Mouse (Mus musculus) heart, embryonic 14.5 days (tissue): ENCODE results near the gene Aif1. TPM values are rescaled to one million over a fixed set of nuclear protein-coding genes. Genes with fewer than 3 reads are reported as not detected.
"Not testable (repeated sequence)": the region's sequence is repeated elsewhere in the genome, so short reads cannot be mapped to it uniquely, and the experiment has no call there.

Experiments
- ATAC-seq: fragments of 200-750 bp; cut with Nextera tagmentation; 2 replicates; pipeline ENCODE4 v1.8.0; 2017; ENCODE audit warnings: low read depth, moderate TSS enrichment; ENCODE audit not compliant: insufficient number of reproducible peaks, insufficient read depth, low FRiP score
- H3K27ac ChIP-seq, 2 experiments: fragments of 200-500 bp in 1 of 2; fragments of 300-500 bp in 1 of 2; sonication (generic) in 1 of 2; replicated peaks in 1 of 2; 2 replicates each; pipeline ENCODE4 v1.5.1; 2012 to 2014; ENCODE audit warnings: low read depth in 2 of 2, low read length in 2 of 2, control low read depth in 1 of 2, mild to moderate bottlenecking in 1 of 2, mixed read lengths in 1 of 2; ENCODE audit not compliant: control insufficient read depth in 1 of 2, insufficient read depth in 1 of 2
- H3K27me3 ChIP-seq: fragments of 300-500 bp; sonication (generic); 2 replicates; pipeline ENCODE4 v1.6.1; 2014; ENCODE audit warnings: mild to moderate bottlenecking, low read length, control low read depth; ENCODE audit not compliant: control insufficient read depth, insufficient read depth
- H3K36me3 ChIP-seq: fragments of 300-500 bp; sonication (generic); 2 replicates; pipeline ENCODE4 v1.6.1; 2014; ENCODE audit warnings: mild to moderate bottlenecking, control low read depth, low read length, mixed read lengths; ENCODE audit not compliant: control insufficient read depth, insufficient read depth
- H3K4me1 ChIP-seq, 2 experiments: fragments of 200-500 bp in 1 of 2; fragments of 300-500 bp in 1 of 2; sonication (generic) in 1 of 2; 2 replicates each; pipeline ENCODE4 v1.6.1; 2012 to 2014; ENCODE audit warnings: low read length in 2 of 2, control low read depth in 1 of 2, mixed read lengths in 1 of 2; ENCODE audit not compliant: control insufficient read depth in 2 of 2, insufficient read depth in 2 of 2
- H3K4me2 ChIP-seq: fragments of 300-500 bp; sonication (generic); 2 replicates; pipeline ENCODE4 v1.6.1; 2014; ENCODE audit warnings: mild to moderate bottlenecking, low read length
- H3K4me3 ChIP-seq, 2 experiments: fragments of 200-500 bp in 1 of 2; fragments of 300-500 bp in 1 of 2; sonication (generic) in 1 of 2; 2 replicates each; pipeline ENCODE4 v1.5.1; 2012 to 2014; ENCODE audit warnings: low read length in 2 of 2, mild to moderate bottlenecking in 2 of 2, control low read depth in 1 of 2, low read depth in 1 of 2, moderate library complexity in 1 of 2; ENCODE audit not compliant: control insufficient read depth in 1 of 2, insufficient read depth in 1 of 2
- H3K9ac ChIP-seq: fragments of 300-500 bp; sonication (generic); 2 replicates; pipeline ENCODE4 v1.6.1; 2014; ENCODE audit warnings: mild to moderate bottlenecking, low read length
- H3K9me3 ChIP-seq: fragments of 300-500 bp; sonication (generic); 2 replicates; pipeline ENCODE4 v1.6.1; 2016; ENCODE audit warnings: low read length, control low read depth; ENCODE audit not compliant: control insufficient read depth
- WGBS: fragments of 180-500 bp; shearing (Covaris S2); extraction: QIAGEN DNeasy Blood & Tissue Kit; methylation state at CpG from one replicate; pipeline ENCODE4 v1.1.7; 2014; 5-methylcytosine and 5-hydroxymethylcytosine counted together
- polyA plus RNA-seq: library from polyadenylated mRNA; unstranded; fragments of >200 nt; fragmentation: Nextera tagmentation; extraction: Ambion mirVana; gene quantifications from 2 replicates; pipeline ENCODE4 v1.2.1, GENCODE M21; 2014

Gene Aif1
- polyA plus RNA-seq, 1 experiment from 2014 or later: 7.4 TPM

- WGBS: 66% methylated on average over 11 of the region's 11 CpGs
- no peak overlapping the region for H3K9ac ChIP-seq
- H3K4me3 ChIP-seq: no peak overlapping the region
- peaks cover 32% of the 10 kb centered on the region for H3K36me3 ChIP-seq
- no peak overlapping the region for H3K4me2 ChIP-seq
- H3K9me3 ChIP-seq: no peaks in the 10 kb centered on the region
- no peak overlapping the region for H3K27ac ChIP-seq
- H3K27me3 ChIP-seq: no peaks in the 10 kb centered on the region
- H3K4me1 ChIP-seq: peaks cover 7 to 9% of the 10 kb centered on the region in 2 experiments
- no peak for ATAC-seq
Observed at GRCm38 (mm10) chr17:35128996-35129395, 46.9 kb downstream of the Aif1 start.

- Histone ChIP-seq H3K27ac (peak overlapping the region in 1 of 2 experiments; percentile 83; a peak in 2 of 4 replicates), H3K9me3 (no peaks in the 10 kb centered on the region), H3K4me2 (peak overlapping the region; percentile 76), H3K36me3 (peaks cover 39% of the 10 kb centered on the region), H3K27me3 (no peaks in the 10 kb centered on the region), H3K9ac (peak overlapping the region; percentile 84), H3K4me3 (peak overlapping the region; percentile 65 to 78), H3K4me1 (peaks cover 9 to 13% of the 10 kb centered on the region in 2 experiments)
- ATAC-seq: no peak
- 62% methylated on average over 13 of the region's 13 CpGs for WGBS
Observed at GRCm38 (mm10) chr17:35127017-35127416, 48.9 kb downstream of the Aif1 start.

- WGBS: 0% methylated on average over 36 of the region's 36 CpGs
- Histone ChIP-seq H3K9ac (peak within 1 kb of the TSS; percentile 84), H3K4me2 (peak within 1 kb of the TSS; percentile 76), H3K4me3 (peak within 1 kb of the TSS; percentile 65 to 78), H3K4me1 (peaks cover 9 to 13% of the 10 kb centered on the region in 2 experiments), H3K36me3 (peaks cover 39% of the 10 kb centered on the region), H3K27ac (peak within 1 kb of the TSS; percentile 82 to 83), H3K9me3 (no peaks in the 10 kb centered on the region), H3K27me3 (no peaks in the 10 kb centered on the region)
- peak; percentile 54 for ATAC-seq
Observed at GRCm38 (mm10) chr17:35126206-35126611, 49.7 kb downstream of the Aif1 start, which contains the start of gene D17H6S53E. D17H6S53E (plus strand) TSS chr17:35126373.

GRCm38 (mm10) chr17:35125578-35125977, 50.3 kb downstream of the Aif1 start:
- H3K4me1 ChIP-seq: peaks cover 9 to 14% of the 10 kb centered on the region in 2 experiments
- H3K4me3 ChIP-seq: peak overlapping the region; percentile 65 to 78
- peak overlapping the region in 1 of 2 experiments; percentile 83; a peak in 2 of 4 replicates for H3K27ac ChIP-seq
- peaks cover 39% of the 10 kb centered on the region for H3K36me3 ChIP-seq
- no peaks in the 10 kb centered on the region for H3K9me3 ChIP-seq
- H3K9ac ChIP-seq: peak overlapping the region; percentile 84
- no peaks in the 10 kb centered on the region for H3K27me3 ChIP-seq
- WGBS: 21% methylated on average over 6 of the region's 6 CpGs
- peak overlapping the region; percentile 76 for H3K4me2 ChIP-seq
- ATAC-seq: no peak

GRCm38 (mm10) chr17:35125081-35125480, 50.8 kb downstream of the Aif1 start:
- Histone ChIP-seq H3K36me3 (peaks cover 34% of the 10 kb centered on the region), H3K4me2 (peak overlapping the region; percentile 76), H3K9me3 (no peaks in the 10 kb centered on the region), H3K27me3 (no peaks in the 10 kb centered on the region), H3K4me1 (peaks cover 11 to 19% of the 10 kb centered on the region in 2 experiments), H3K9ac (peak overlapping the region; percentile 84), H3K4me3 (no peak overlapping the region), H3K27ac (no peak overlapping the region)
- WGBS: 94% methylated on average over 1 of the region's 1 CpGs
- no peak for ATAC-seq

- not testable (repeated sequence) for H3K9me3 ChIP-seq, H3K27me3 ChIP-seq, H3K9ac ChIP-seq, H3K4me2 ChIP-seq, H3K4me3 ChIP-seq, ATAC-seq, H3K27ac ChIP-seq
- 94% methylated on average over 12 of the region's 12 CpGs for WGBS
- Histone ChIP-seq H3K4me1 (peaks cover 11 to 23% of the 10 kb centered on the region in 2 experiments), H3K36me3 (peaks cover 33% of the 10 kb centered on the region)
Observed at GRCm38 (mm10) chr17:35124261-35124896, 51.5 kb downstream of the Aif1 start.

- H3K9ac ChIP-seq, H3K4me2 ChIP-seq, H3K4me3 ChIP-seq, H3K27ac ChIP-seq, H3K9me3 ChIP-seq, ATAC-seq, H3K27me3 ChIP-seq: not testable (repeated sequence)
- peaks cover 38% of the 10 kb centered on the region for H3K36me3 ChIP-seq
- H3K4me1 ChIP-seq: peaks cover 11 to 23% of the 10 kb centered on the region in 2 experiments
- WGBS: 89% methylated on average over 9 of the region's 9 CpGs
Observed at GRCm38 (mm10) chr17:35123287-35123686, 52.6 kb downstream of the Aif1 start.
